Mouse (Mus musculus) layer of hippocampus, postnatal 36 days (tissue): ENCODE data around the gene Srp54c. TPM values are rescaled to one million over a fixed set of nuclear protein-coding genes. Genes with fewer than 3 reads are reported as not detected.
"Not testable (repeated sequence)": the region's sequence is repeated elsewhere in the genome, so short reads cannot be mapped to it uniquely, and the experiment has no call there.

Experiments used
- DNase-seq, 2 experiments: peaks; one replicate each; pipeline ENCODE4 v3.0.0; 2022
- total RNA-seq, 2 experiments: library from RNA; stranded (reverse); gene quantifications; 2 replicates each; pipeline ENCODE4 v1.2.3; 2021

Gene Srp54c
- total RNA-seq = 10 to 100 TPM; 38.4 to 40.5 TPM

GRCm38 (mm10) chr12:55229626-55230519 lies at the start of gene Srp54c:
Gene Srp54c (plus strand): TSS chr12:55230168.
- DNase-seq = not testable (repeated sequence)

- not testable (repeated sequence) for DNase-seq
Observed at GRCm38 (mm10) chr12:55187686-55188085, 42.3 kb upstream of the Srp54c start.

- DNase-seq = not testable (repeated sequence)
Observed at GRCm38 (mm10) chr12:55189127-55189526, 40.8 kb upstream of the Srp54c start.

GRCm38 (mm10) chr12:55199306-55199705 lies 30.7 kb upstream of the Srp54c start, which contains the start of gene 1700047I17Rik2:
Gene 1700047I17Rik2 (plus strand): TSS chr12:55199592.
- DNase-seq = not testable (repeated sequence)

- not testable (repeated sequence) for DNase-seq
Observed at GRCm38 (mm10) chr12:55199799-55200198, 30.2 kb upstream of the Srp54c start.

- DNase-seq = not testable (repeated sequence)
Observed at GRCm38 (mm10) chr12:55212944-55213343, 17.0 kb upstream of the Srp54c start.

GRCm38 (mm10) chr12:55230520-55230861 lies 523 bp downstream of the Srp54c start:
- not testable (repeated sequence) for DNase-seq

- not testable (repeated sequence) for DNase-seq
Observed at GRCm38 (mm10) chr12:55242243-55242642, 12.3 kb downstream of the Srp54c start.

GRCm38 (mm10) chr12:55261950-55262349 lies 32.0 kb downstream of the Srp54c start:
- DNase-seq = not testable (repeated sequence)

- not testable (repeated sequence) for DNase-seq
Observed at GRCm38 (mm10) chr12:55263385-55263784, 33.4 kb downstream of the Srp54c start.

GRCm38 (mm10) chr12:55272243-55272642 lies 42.3 kb downstream of the Srp54c start:
- DNase-seq = no peak

GRCm38 (mm10) chr12:55277583-55277982 lies 47.6 kb downstream of the Srp54c start:
- not testable (repeated sequence) for DNase-seq

GRCm38 (mm10) chr12:55298112-55298511 lies 68.1 kb downstream of the Srp54c start:
- DNase-seq = no peak

- no peak for DNase-seq
Observed at GRCm38 (mm10) chr12:55299336-55299735, 69.4 kb downstream of the Srp54c start, which contains the start of gene 1110008L16Rik. Gene 1110008L16Rik (plus strand): TSS chr12:55299577.

GRCm38 (mm10) chr12:55300820-55301351 lies 70.9 kb downstream of the Srp54c start:
- DNase-seq = no peak

- no peak for DNase-seq
Observed at GRCm38 (mm10) chr12:55301472-55302300, 71.7 kb downstream of the Srp54c start.

- DNase-seq = peak; percentile 90 to 91
Observed at GRCm38 (mm10) chr12:55302485-55303441, 72.8 kb downstream of the Srp54c start, which contains the start of gene Ppp2r3c. Gene Ppp2r3c (minus strand): TSS chr12:55302998.

GRCm38 (mm10) chr12:55306371-55306770 lies 76.4 kb downstream of the Srp54c start:
- no peak for DNase-seq

GRCm38 (mm10) chr12:55307566-55307965 lies 77.6 kb downstream of the Srp54c start:
- DNase-seq = no peak

GRCm38 (mm10) chr12:55308731-55309130 lies 78.8 kb downstream of the Srp54c start:
- no peak for DNase-seq

- no peak for DNase-seq
Observed at GRCm38 (mm10) chr12:55309501-55309900, 79.5 kb downstream of the Srp54c start.
